Comparison of ENCODE assay signal across 23 mouse cellular contexts in the genomic region with DNA sequence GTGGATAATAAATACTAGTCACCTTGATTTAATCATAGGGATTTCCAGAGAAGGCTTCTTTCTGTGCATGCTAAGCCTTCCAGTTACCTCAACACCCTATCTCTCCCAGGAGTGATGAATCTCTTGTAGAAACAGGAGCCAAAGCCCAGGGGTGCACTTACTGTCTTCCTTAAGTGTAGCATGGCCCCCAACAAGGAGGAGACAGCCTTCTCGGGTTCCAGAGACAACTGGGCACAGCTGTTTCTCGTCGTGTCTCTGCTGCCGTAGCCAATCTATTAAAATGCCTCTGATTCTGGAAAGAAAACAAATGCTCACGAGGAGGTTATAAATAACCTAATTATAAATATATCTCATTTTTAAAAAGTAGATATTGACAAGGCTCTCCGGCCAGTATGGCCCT. TPM values are rescaled to one million over a fixed set of nuclear protein-coding genes. Genes with fewer than 3 reads are reported as not detected.
DNase-seq lines count a peak whose midpoint lies in the region; ATAC-seq and TF ChIP-seq lines count a peak whose summit lies in the region.
"Had no signal": no experiment of that assay in that cellular context is flagged by ENCODE, and none has a peak within 500 bp of the region (broad histone marks: within the 10 kb centered on the region; RNA-seq: fewer than 3 reads in every experiment).

No protein-coding gene starts in this region.

- no peaks in the 10 kb centered on the region for H3K36me3 ChIP-seq in embryonic facial prominence, embryonic 14.5 days (ENCODE audit: control insufficient read depth, insufficient read depth, low read length)
- H3K36me3 ChIP-seq in embryonic facial prominence, embryonic 10.5 days (replicated peaks): no peaks in the 10 kb centered on the region
- no peaks in the 10 kb centered on the region for H3K36me3 ChIP-seq in kidney, postnatal 0 days (ENCODE audit: insufficient read depth, low read length)
- no peaks in the 10 kb centered on the region for H3K36me3 ChIP-seq in kidney, adult 2 months (ENCODE audit: control insufficient read depth, insufficient read depth, low read length)
- no peaks in the 10 kb centered on the region for H3K36me3 ChIP-seq in neural tube, embryonic 11.5 days (ENCODE audit: control insufficient read depth, insufficient read depth, low read length)
- H3K36me3 ChIP-seq in neural tube, embryonic 15.5 days: no peaks in the 10 kb centered on the region
- H3K36me3 ChIP-seq: embryonic facial prominence, embryonic 15.5 days; heart, embryonic 13.5 days; hindbrain, embryonic 13.5 days; limb, embryonic 12.5 days had no signal

- ATAC-seq in embryonic facial prominence, embryonic 14.5 days (ENCODE audit: low read depth): peak; percentile 53; the same call in 1 of the 2 replicates
- no peak for ATAC-seq in kidney, postnatal 0 days (replicated peaks; ENCODE audit: low FRiP score, low read depth)
- no peak for ATAC-seq in neural tube, embryonic 11.5 days (ENCODE audit: insufficient read depth, low FRiP score, low TSS enrichment)
- ATAC-seq in neural tube, embryonic 15.5 days (ENCODE audit: low FRiP score): no peak
- no peak for ATAC-seq in cerebellum, adult (ENCODE audit: insufficient number of reproducible peaks, low FRiP score, low TSS enrichment)
- ATAC-seq: CD4-positive, CD25-positive, alpha-beta regulatory T cell, adult 4 months; forebrain, embryonic 16.5 days; liver, postnatal 0 days had no signal

- no peak for TF ChIP-seq POLR2A in kidney, adult 2 months (IDR thresholded peaks at IDR 0.05; ENCODE audit: low read depth, low read length)

- TF ChIP-seq CTCF in kidney, postnatal 0 days (IDR thresholded peaks at IDR 0.05; ENCODE audit: low read depth): no peak
- no peak for TF ChIP-seq CTCF in kidney, adult 2 months (conservative IDR thresholded peaks at IDR 0.05; ENCODE audit: insufficient read depth, insufficient read length, low read depth, low read length)

- DNase-seq in embryonic facial prominence, embryonic 14.5 days (ENCODE audit: low spot score): peak; percentile 75
- no peak for DNase-seq in embryonic facial prominence, embryonic 10.5 days (ENCODE audit: low spot score)
- peak; percentile 63 for DNase-seq in kidney, postnatal 0 days (ENCODE audit: low spot score)
- DNase-seq in kidney, adult 2 months: no peak
- DNase-seq in neural tube, embryonic 11.5 days (ENCODE audit: low spot score): peak; percentile 24
- no peak for DNase-seq in neural tube, embryonic 10.5 days (ENCODE audit: extremely low spot score, low spot score)
- DNase-seq: adrenal gland, postnatal 14 days; cerebellum, adult 9-11 months; gastrocnemius, postnatal 14 days; heart, adult 18-20 months; kidney, adult 18-20 months; liver, postnatal 0 days; right cerebral cortex, postnatal 14 days; spleen, adult 18-20 months had no signal

- no peak overlapping the region for H3K27ac ChIP-seq in embryonic facial prominence, embryonic 14.5 days (replicated peaks; ENCODE audit: low read depth, low read length)
- H3K27ac ChIP-seq in embryonic facial prominence, embryonic 10.5 days (replicated peaks): no peak overlapping the region
- no peak overlapping the region for H3K27ac ChIP-seq in kidney, postnatal 0 days
- H3K27ac ChIP-seq in kidney, adult 2 months (ENCODE audit: insufficient read depth, low read depth, low read length): no peak overlapping the region
- no peak overlapping the region for H3K27ac ChIP-seq in neural tube, embryonic 11.5 days (ENCODE audit: low read depth, low read length)
- peak overlapping the region; percentile 23; the same call in 1 of the 2 replicates for H3K27ac ChIP-seq in neural tube, embryonic 15.5 days (replicated peaks)
- H3K27ac ChIP-seq: embryonic facial prominence, embryonic 15.5 days; heart, embryonic 13.5 days; hindbrain, embryonic 13.5 days; limb, embryonic 12.5 days had no signal

- H3K4me2 ChIP-seq in embryonic facial prominence, embryonic 14.5 days (ENCODE audit: low read depth, low read length): no peak overlapping the region
- no peak overlapping the region for H3K4me2 ChIP-seq in kidney, postnatal 0 days (ENCODE audit: low read length)
- no peak overlapping the region for H3K4me2 ChIP-seq in neural tube, embryonic 11.5 days (ENCODE audit: low read depth)
- no peak overlapping the region for H3K4me2 ChIP-seq in neural tube, embryonic 15.5 days
- H3K4me2 ChIP-seq: embryonic facial prominence, embryonic 15.5 days; heart, embryonic 13.5 days; hindbrain, embryonic 13.5 days; limb, embryonic 12.5 days; liver, embryonic 11.5 days had no signal

- WGBS in embryonic facial prominence, embryonic 14.5 days: 18% methylated on average over 6 of the region's 6 CpGs
- WGBS in embryonic facial prominence, embryonic 10.5 days: 46% methylated on average over 6 of the region's 6 CpGs
- WGBS in kidney, postnatal 0 days: 11% methylated on average over 6 of the region's 6 CpGs
- WGBS in kidney, adult 2 months: 33% methylated on average over 6 of the region's 6 CpGs
- WGBS in neural tube, embryonic 11.5 days: 50% methylated on average over 6 of the region's 6 CpGs
- 30% methylated on average over 6 of the region's 6 CpGs for WGBS in neural tube, embryonic 15.5 days

- H3K27me3 ChIP-seq in embryonic facial prominence, embryonic 14.5 days (replicated peaks; ENCODE audit: control insufficient read depth, insufficient read depth, low read length): no peaks in the 10 kb centered on the region
- H3K27me3 ChIP-seq in embryonic facial prominence, embryonic 10.5 days (replicated peaks; ENCODE audit: low read depth, poor library complexity, severe bottlenecking): no peaks in the 10 kb centered on the region
- no peaks in the 10 kb centered on the region for H3K27me3 ChIP-seq in kidney, postnatal 0 days (ENCODE audit: insufficient read depth, low read length)
- H3K27me3 ChIP-seq in kidney, adult 2 months (replicated peaks; ENCODE audit: control insufficient read depth, insufficient read depth, low read length): no peaks in the 10 kb centered on the region
- H3K27me3 ChIP-seq in neural tube, embryonic 11.5 days (ENCODE audit: control insufficient read depth, insufficient read depth, low read length): no peaks in the 10 kb centered on the region
- no peaks in the 10 kb centered on the region for H3K27me3 ChIP-seq in neural tube, embryonic 15.5 days (replicated peaks)
- H3K27me3 ChIP-seq: embryonic facial prominence, embryonic 15.5 days; hindbrain, embryonic 13.5 days had no signal

- H3K9ac ChIP-seq in embryonic facial prominence, embryonic 14.5 days (ENCODE audit: low read depth, low read length): no peak overlapping the region
- H3K9ac ChIP-seq in kidney, postnatal 0 days (ENCODE audit: low read depth, low read length): no peak overlapping the region
- H3K9ac ChIP-seq in neural tube, embryonic 11.5 days (ENCODE audit: low read length): no peak overlapping the region
- no peak overlapping the region for H3K9ac ChIP-seq in neural tube, embryonic 15.5 days (replicated peaks)
- H3K9ac ChIP-seq: embryonic facial prominence, embryonic 15.5 days; heart, embryonic 13.5 days; hindbrain, embryonic 13.5 days; limb, embryonic 12.5 days; liver, postnatal 0 days had no signal

- H3K9me3 ChIP-seq in embryonic facial prominence, embryonic 14.5 days (ENCODE audit: control insufficient read depth, low read length): no peaks in the 10 kb centered on the region
- H3K9me3 ChIP-seq in embryonic facial prominence, embryonic 10.5 days: no peaks in the 10 kb centered on the region
- no peaks in the 10 kb centered on the region for H3K9me3 ChIP-seq in kidney, postnatal 0 days (replicated peaks; ENCODE audit: low read length)
- H3K9me3 ChIP-seq in neural tube, embryonic 11.5 days (ENCODE audit: control insufficient read depth, low read length): no peaks in the 10 kb centered on the region
- no peaks in the 10 kb centered on the region for H3K9me3 ChIP-seq in neural tube, embryonic 15.5 days (replicated peaks)
- H3K9me3 ChIP-seq: embryonic facial prominence, embryonic 15.5 days; heart, embryonic 13.5 days; hindbrain, embryonic 13.5 days; limb, embryonic 12.5 days had no signal

- H3K4me1 ChIP-seq in embryonic facial prominence, embryonic 14.5 days (ENCODE audit: control insufficient read depth, insufficient read depth, low read length): peaks cover 25% of the 10 kb centered on the region
- peaks cover 24% of the 10 kb centered on the region for H3K4me1 ChIP-seq in embryonic facial prominence, embryonic 10.5 days
- 0 out of 2 replicates have a peak, but pooled peaks cover 3% of the 10 kb centered on the region for H3K4me1 ChIP-seq in kidney, postnatal 0 days (replicated peaks; ENCODE audit: insufficient read depth, low read length)
- H3K4me1 ChIP-seq in kidney, adult 2 months (ENCODE audit: control insufficient read depth, insufficient read depth, low read length): no peaks in the 10 kb centered on the region
- no peaks in the 10 kb centered on the region for H3K4me1 ChIP-seq in neural tube, embryonic 11.5 days (ENCODE audit: control insufficient read depth, insufficient read depth, low read length)
- peaks cover 26% of the 10 kb centered on the region for H3K4me1 ChIP-seq in neural tube, embryonic 15.5 days

- H3K4me3 ChIP-seq in embryonic facial prominence, embryonic 14.5 days (ENCODE audit: low read depth, low read length): no peak overlapping the region
- no peak overlapping the region for H3K4me3 ChIP-seq in embryonic facial prominence, embryonic 10.5 days
- no peak overlapping the region for H3K4me3 ChIP-seq in kidney, postnatal 0 days (replicated peaks; ENCODE audit: low read depth, low read length)
- no peak overlapping the region for H3K4me3 ChIP-seq in kidney, adult 2 months (ENCODE audit: insufficient read depth, low read depth, low read length)
- no peak overlapping the region for H3K4me3 ChIP-seq in neural tube, embryonic 11.5 days (ENCODE audit: low read depth, low read length)
- no peak overlapping the region for H3K4me3 ChIP-seq in neural tube, embryonic 15.5 days (replicated peaks)
- H3K4me3 ChIP-seq: embryonic facial prominence, embryonic 15.5 days; heart, embryonic 13.5 days; hindbrain, embryonic 13.5 days; limb, embryonic 12.5 days had no signal

RNA-seq across cellular contexts. Expression of a gene that starts 48.9 kb away (rescaled TPM):
- 20.9 and 25.2 TPM in 2 replicates for polyA plus RNA-seq in embryonic facial prominence, embryonic 14.5 days (2014; fragmentation: Nextera tagmentation; extraction: Ambion mirVana)
- polyA plus RNA-seq in embryonic facial prominence, embryonic 10.5 days (2016; fragmentation: Nextera tagmentation; extraction: Ambion mirVana): 3.6 and 4.0 TPM in 2 replicates
- 0.55 and 0.87 TPM in 2 replicates for polyA plus RNA-seq in kidney, postnatal 0 days (2015; fragmentation: Nextera tagmentation; extraction: Ambion mirVana)
- 2.3 and 3.5 TPM in 2 replicates for polyA plus RNA-seq in kidney, adult 2 months (2012; rRNA removed)
- 8.2 and 10.2 TPM in 2 replicates for polyA plus RNA-seq in neural tube, embryonic 11.5 days (2014; fragmentation: Nextera tagmentation; extraction: Ambion mirVana)
- 19.8 and 20.8 TPM in 2 replicates for polyA plus RNA-seq in neural tube, embryonic 15.5 days (2015; fragmentation: Nextera tagmentation; extraction: Ambion mirVana)
- polyA plus RNA-seq: CD4-positive, CD25-positive, alpha-beta regulatory T cell, adult 4 months had no signal

Comparison
In these comparisons a context has a peak if more than half of its experiments do, and no peak if none do; other contexts are left out.
1. DNase-seq: peak in embryonic facial prominence, embryonic 14.5 days (single experiment), kidney, postnatal 0 days (single experiment) and neural tube, embryonic 11.5 days (single experiment); none in embryonic facial prominence, embryonic 10.5 days (single experiment), kidney, adult 2 months (single experiment) and neural tube, embryonic 10.5 days (single experiment).